Mouse (Mus musculus) olfactory bulb, adult 2 months (tissue): ENCODE results near the gene Bcar3.

Experiments used
- CTCF ChIP-seq: fragments of 200-500 bp; IDR thresholded peaks from 2 replicates; pipeline ENCODE4 v1.5.1; 2012; ENCODE audit warnings: low read depth, mild to moderate bottlenecking, low read length, moderate library complexity; ENCODE audit not compliant: insufficient read depth
- POLR2A ChIP-seq: fragments of 200-500 bp; IDR thresholded peaks from 2 replicates; pipeline ENCODE4 v1.6.1; 2012; ENCODE audit warnings: mild to moderate bottlenecking, low read depth, low read length, moderate library complexity; ENCODE audit not compliant: insufficient read depth

GRCm38 (mm10) chr3:122577360-122577759, 283.4 kb downstream of the Bcar3 start:
- TF ChIP-seq CTCF (no peak), POLR2A (no peak)
